Mouse (Mus musculus): ENCODE results near the gene Spen. TPM values are rescaled to one million over a fixed set of nuclear protein-coding genes. Genes with fewer than 3 reads are reported as not detected.
"Not testable (repeated sequence)": the region's sequence is repeated elsewhere in the genome, so short reads cannot be mapped to it uniquely, and the experiment has no call there.

The Spen gene
- 28.4 and 35.6 TPM in 2 replicates for total RNA-seq (2015)
- total RNA-seq (2017): 22.8 and 29.0 TPM in 2 replicates

DNA sequence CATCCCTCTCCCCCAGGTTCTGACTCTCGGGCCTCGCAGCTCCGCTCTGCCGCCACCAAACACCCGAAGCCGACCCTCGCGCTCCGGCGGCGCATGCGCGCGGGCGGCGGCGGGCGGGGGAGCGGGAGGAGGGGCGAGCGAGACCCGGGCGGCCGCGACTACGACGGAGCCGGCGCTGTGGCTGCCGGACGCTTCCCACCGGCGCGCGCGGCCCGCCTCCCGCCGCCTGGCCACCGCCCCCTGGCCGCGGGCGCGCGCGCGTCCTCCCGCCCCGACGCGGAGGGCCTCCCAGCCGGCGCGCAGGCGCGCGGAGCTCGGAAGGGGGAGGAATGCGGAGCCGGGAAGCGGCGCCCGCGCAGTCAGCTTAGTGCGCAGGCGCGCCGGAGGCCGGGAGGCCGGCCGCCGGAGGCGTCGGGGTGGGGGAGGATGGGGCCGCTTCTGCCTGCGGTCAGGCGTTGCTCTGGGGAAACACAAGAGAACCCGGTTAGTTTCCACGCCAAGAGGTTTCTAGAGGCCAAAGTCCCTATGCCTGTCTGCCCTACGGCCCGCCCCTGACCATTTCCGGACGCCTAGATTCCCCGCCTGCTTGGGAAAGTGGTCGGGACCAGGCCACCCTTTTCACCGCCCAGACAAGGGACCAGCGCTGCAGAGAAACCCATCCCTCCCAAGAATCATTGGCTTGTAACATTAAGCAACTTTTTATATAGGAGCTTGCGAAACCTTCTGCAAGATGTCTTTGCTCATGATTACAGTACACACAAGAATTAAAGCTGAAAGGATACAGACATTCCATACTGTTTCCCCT, at the start of gene Spen:
Spen (minus strand) TSS at position 190 of the 805 bp plus-strand sequence.
- peak; percentile 61 for ATAC-seq (replicated peaks; ENCODE audit: poor library complexity)

GRCm38 (mm10) chr4:141583919-141584318, 45.5 kb upstream of the Spen start:
- ATAC-seq (replicated peaks; ENCODE audit: poor library complexity): no peak

DNA sequence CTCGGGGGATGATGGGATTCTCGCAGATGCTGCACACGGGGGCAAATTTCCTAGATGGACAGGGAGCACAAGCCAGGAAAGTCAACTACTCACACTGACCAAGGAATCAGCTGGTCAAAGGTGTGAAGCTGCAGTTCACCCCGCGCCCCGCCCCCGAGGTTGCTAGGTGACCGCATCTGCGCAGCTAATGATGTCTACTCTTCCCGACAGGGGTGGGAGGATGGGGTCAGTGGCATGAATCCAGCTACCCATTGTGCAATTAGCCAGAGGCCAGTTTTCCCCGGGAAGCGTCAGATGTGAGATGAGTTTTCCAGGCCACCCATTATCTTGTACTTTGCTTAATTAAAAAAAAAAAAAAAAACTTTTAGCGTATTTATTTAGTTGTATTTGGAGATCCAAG, 42.7 kb upstream of the Spen start:
- no peak for ATAC-seq (replicated peaks; ENCODE audit: poor library complexity)

DNA sequence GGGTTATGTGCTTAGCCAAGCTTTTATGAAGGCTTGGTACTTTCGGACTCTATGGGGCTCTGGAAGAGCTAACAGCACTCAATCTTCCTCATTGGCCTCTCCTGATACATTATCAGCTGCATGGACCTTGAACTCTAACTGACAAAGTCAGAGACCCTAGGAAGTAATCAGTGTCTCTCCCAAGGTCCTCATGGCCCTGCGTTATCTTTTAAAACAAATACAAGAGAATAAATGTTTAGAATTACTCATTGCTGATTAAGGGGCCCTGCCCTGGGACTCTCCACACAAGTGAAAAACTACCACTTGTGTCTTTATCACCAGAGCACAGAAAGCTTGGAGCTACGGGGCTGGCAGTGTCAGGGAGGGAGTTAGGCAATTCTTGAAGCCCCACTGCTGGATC, 40.4 kb upstream of the Spen start:
- peak; percentile 77 for ATAC-seq (replicated peaks; ENCODE audit: poor library complexity)

- no peak for ATAC-seq (replicated peaks; ENCODE audit: poor library complexity)
Measured at GRCm38 (mm10) chr4:141576877-141577276, 38.5 kb upstream of the Spen start.

- ATAC-seq (replicated peaks; ENCODE audit: poor library complexity): no peak
Measured at GRCm38 (mm10) chr4:141576404-141576803, 38.0 kb upstream of the Spen start.

GRCm38 (mm10) chr4:141574789-141575702, 36.6 kb upstream of the Spen start:
- peak; percentile 58 for ATAC-seq (replicated peaks; ENCODE audit: poor library complexity)

DNA sequence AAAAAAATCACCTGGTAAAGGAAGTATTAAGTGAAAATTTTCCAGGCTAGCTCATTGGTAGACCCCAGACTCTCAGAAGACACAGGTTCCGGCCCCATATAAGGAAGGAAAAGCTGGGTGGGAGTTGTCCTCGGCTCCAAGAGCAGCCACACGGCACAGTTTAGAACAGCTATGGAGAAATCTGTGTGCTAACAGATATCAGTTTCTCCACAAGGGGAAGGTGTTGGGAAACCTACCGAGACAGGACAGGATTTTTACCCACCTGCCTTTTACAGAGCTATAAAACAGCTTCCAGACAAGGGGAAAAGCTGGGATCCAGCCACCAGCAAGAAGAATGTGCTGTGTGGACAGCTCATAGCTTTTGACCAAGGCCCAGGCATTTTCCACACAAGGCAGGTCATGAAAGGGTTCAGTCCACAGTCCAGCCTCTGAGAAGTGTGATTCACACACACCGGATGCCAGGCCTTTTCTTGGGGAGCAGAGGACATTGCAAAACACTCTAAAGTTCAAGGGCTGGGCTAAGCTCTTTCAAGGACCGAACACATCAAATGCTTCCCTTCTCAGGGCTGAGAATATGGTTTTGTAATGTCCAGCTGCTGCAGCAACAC, 35.1 kb upstream of the Spen start:
- ATAC-seq (replicated peaks; ENCODE audit: poor library complexity): peak; percentile 68

GRCm38 (mm10) chr4:141572668-141573358, 34.4 kb upstream of the Spen start:
- peak; percentile 45 for ATAC-seq (replicated peaks; ENCODE audit: poor library complexity)

- no peak for ATAC-seq (replicated peaks; ENCODE audit: poor library complexity)
Measured at GRCm38 (mm10) chr4:141571934-141572333, 33.5 kb upstream of the Spen start.

- no peak for ATAC-seq (replicated peaks; ENCODE audit: poor library complexity)
Measured at GRCm38 (mm10) chr4:141571337-141571739, 32.9 kb upstream of the Spen start.

- no peak for ATAC-seq (replicated peaks; ENCODE audit: poor library complexity)
Measured at GRCm38 (mm10) chr4:141570821-141571220, 32.4 kb upstream of the Spen start.

GRCm38 (mm10) chr4:141570004-141570403, 31.6 kb upstream of the Spen start:
- no peak for ATAC-seq (replicated peaks; ENCODE audit: poor library complexity)

DNA sequence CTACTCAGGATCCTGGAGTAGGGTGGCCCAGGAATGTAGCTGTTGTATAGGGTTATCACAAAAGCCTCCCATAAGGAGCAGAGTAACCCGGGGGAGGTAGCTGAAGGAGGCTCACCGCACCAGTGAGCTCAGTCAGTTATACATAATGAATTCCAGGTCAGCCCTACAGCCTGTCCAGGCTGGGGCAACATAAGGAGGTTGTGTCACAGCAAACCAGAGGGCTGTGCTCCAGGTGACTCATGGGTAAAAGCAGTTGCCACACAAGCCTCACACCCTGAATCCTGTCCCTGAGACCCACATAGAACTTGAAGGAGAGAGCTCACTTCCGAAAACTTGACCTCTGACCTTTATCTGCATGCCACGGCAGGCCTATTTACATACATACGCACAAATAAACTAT, 30.6 kb upstream of the Spen start:
- no peak; the same call in 1 of the 2 replicates for ATAC-seq (replicated peaks; ENCODE audit: poor library complexity)

- ATAC-seq (replicated peaks; ENCODE audit: poor library complexity): not testable (repeated sequence)
Measured at GRCm38 (mm10) chr4:141567174-141567573, 28.8 kb upstream of the Spen start.

- no peak for ATAC-seq (replicated peaks; ENCODE audit: poor library complexity)
Measured at GRCm38 (mm10) chr4:141566187-141566586, 27.8 kb upstream of the Spen start.

DNA sequence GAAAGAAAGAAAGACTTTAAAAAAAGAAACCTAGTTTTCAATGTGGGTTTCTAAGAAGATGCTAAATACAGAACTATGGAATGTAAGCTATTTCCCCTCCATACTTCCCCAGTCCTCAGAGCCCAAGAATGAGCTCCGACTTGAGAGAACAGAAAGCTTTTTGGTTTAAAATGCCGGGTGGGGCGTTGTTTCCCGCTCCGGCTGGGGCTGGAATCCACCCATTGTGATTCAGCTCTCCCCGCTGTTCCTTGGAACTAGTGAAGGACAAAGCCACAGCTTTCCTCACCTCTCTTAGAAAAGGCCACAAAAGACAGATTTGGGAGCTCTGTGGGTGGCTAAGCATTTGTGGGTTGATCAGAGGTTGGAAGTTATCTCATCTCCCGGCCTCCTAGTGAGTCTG, 26.9 kb upstream of the Spen start:
- no peak for ATAC-seq (replicated peaks; ENCODE audit: poor library complexity)

DNA sequence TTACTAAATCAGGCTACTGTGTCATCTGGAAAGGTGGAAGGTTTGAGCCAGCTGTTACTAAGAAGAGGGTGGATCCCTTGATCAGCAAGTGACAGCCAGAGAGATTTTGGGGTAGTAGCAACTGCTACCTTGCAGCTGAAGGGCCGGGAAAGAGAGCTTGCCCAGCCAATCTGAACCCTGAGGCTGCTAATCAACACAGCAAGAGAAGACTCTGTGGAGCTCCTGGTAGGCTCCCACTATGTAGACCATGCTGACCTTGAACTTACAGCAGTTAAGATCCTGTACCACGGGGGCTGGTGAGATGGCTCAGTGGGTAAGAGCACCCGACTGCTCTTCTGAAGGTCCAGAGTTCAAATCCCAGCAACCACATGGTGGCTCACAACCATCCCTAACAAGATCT, 26.3 kb upstream of the Spen start:
- no peak for ATAC-seq (replicated peaks; ENCODE audit: poor library complexity)

DNA sequence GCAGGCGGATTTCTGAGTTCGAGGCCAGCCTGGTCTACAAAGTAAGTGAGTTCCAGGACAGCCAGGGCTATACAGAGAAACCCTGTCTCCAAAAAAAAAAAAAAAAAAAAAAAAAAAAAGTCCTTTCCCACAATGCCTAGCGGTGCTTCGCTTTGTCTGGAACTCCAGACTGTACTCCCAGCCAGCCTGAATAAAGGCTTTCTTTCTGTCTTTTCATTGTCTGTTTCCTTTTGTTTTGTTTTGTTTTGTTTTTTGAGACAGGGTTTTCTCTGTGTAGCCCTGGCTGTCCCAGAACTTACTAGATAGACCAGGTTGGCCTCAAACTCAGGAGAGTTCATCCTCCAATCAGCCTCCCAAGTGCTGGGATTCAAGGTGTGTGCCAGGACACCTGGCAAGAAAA, 25.8 kb upstream of the Spen start:
- ATAC-seq (replicated peaks; ENCODE audit: poor library complexity): no peak

GRCm38 (mm10) chr4:141562281-141562680, 23.9 kb upstream of the Spen start:
- ATAC-seq (replicated peaks; ENCODE audit: poor library complexity): no peak

Measured in megakaryocyte progenitor cell, adult 5-6 weeks (primary cell).